ENCODE assay signal across 8 mouse cellular contexts in the genomic region with DNA sequence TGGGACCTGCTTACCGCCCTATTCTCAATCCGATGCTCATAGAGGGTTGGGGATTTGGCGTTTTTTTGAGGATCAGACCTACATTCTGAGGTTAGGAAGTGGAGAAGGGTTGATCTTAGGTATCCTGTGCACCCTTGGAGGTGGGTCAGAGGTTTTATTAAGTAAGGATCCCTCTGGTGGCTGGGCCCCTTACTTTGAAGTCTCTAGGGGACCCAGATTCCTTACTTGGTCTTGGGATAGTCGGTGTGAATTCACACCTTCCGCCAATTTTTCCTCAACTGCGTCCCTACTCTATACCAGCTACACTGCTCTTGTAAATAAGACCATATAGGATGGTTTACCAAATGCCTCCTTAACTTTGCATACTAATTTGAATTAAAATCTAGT. TPM values are rescaled to one million over a fixed set of nuclear protein-coding genes. Genes with fewer than 3 reads are reported as not detected.
DNase-seq lines count a peak whose midpoint lies in the region; ATAC-seq and TF ChIP-seq lines count a peak whose summit lies in the region.

No protein-coding gene starts in this region.

- H3K4me2 ChIP-seq in embryonic facial prominence, embryonic 12.5 days (replicated peaks) = peak overlapping the region; percentile 89
- peak overlapping the region; percentile 94 for H3K4me2 ChIP-seq in intestine, embryonic 15.5 days (replicated peaks)
- H3K4me2 ChIP-seq in neural tube, embryonic 12.5 days (replicated peaks) = peak overlapping the region; percentile 96

- WGBS in embryonic facial prominence, embryonic 12.5 days = 8% methylated on average over 6 of the region's 6 CpGs
- 17% methylated on average over 6 of the region's 6 CpGs for WGBS in intestine, embryonic 15.5 days
- 8% methylated on average over 6 of the region's 6 CpGs for WGBS in neural tube, embryonic 12.5 days

- intact Hi-C loops in left cerebral cortex, adult 2 months (cut with DNase I) = no loop called here
- intact Hi-C loops in left cerebral cortex, postnatal 36 days (cut with DNase I) = no loop called here

- H3K27ac ChIP-seq in left cerebral cortex, adult 2 months = peak overlapping the region; percentile 47; the same call in 1 of the 2 replicates
- H3K27ac ChIP-seq in embryonic facial prominence, embryonic 12.5 days = no peak overlapping the region
- no peak overlapping the region for H3K27ac ChIP-seq in intestine, embryonic 15.5 days
- no peak overlapping the region for H3K27ac ChIP-seq in neural tube, embryonic 12.5 days

- no peak for ATAC-seq in embryonic facial prominence, embryonic 12.5 days (ENCODE audit: insufficient number of reproducible peaks, insufficient read depth, low FRiP score, low TSS enrichment)
- ATAC-seq in intestine, embryonic 15.5 days = no peak
- ATAC-seq in neural tube, embryonic 12.5 days (ENCODE audit: low FRiP score, low read depth) = no peak; the same call in 1 of the 2 replicates

- H3K9me3 ChIP-seq in embryonic facial prominence, embryonic 12.5 days = no peaks in the 10 kb centered on the region
- no peaks in the 10 kb centered on the region for H3K9me3 ChIP-seq in intestine, embryonic 15.5 days
- no peaks in the 10 kb centered on the region for H3K9me3 ChIP-seq in neural tube, embryonic 12.5 days

- peak overlapping the region; percentile 62 for H3K9ac ChIP-seq in embryonic facial prominence, embryonic 12.5 days
- peak overlapping the region; percentile 47 for H3K9ac ChIP-seq in intestine, embryonic 15.5 days
- H3K9ac ChIP-seq in neural tube, embryonic 12.5 days = peak overlapping the region; percentile 60

- H3K27me3 ChIP-seq in embryonic facial prominence, embryonic 12.5 days = peaks cover 8% of the 10 kb centered on the region
- H3K27me3 ChIP-seq in intestine, embryonic 15.5 days (replicated peaks) = peaks cover 17% of the 10 kb centered on the region
- H3K27me3 ChIP-seq in neural tube, embryonic 12.5 days (replicated peaks) = peaks cover 9% of the 10 kb centered on the region; the same call in 1 of the 2 replicates

- DNase-seq in left cerebral cortex, adult 2 months (ENCODE audit: extremely low spot score in 1 of 2, low spot score in 2 of 2) = no peak
- no peak for DNase-seq in left cerebral cortex, postnatal 36 days (ENCODE audit: low spot score in 2 of 2)
- DNase-seq in adrenal gland, adult 8-10 months = no peak
- DNase-seq in left cerebral cortex, adult 8-10 months (ENCODE audit: low spot score in 2 of 2) = no peak
- DNase-seq in kidney, adult 9 months = no peak

- H3K36me3 ChIP-seq in embryonic facial prominence, embryonic 12.5 days = no peaks in the 10 kb centered on the region
- no peaks in the 10 kb centered on the region for H3K36me3 ChIP-seq in intestine, embryonic 15.5 days
- no peaks in the 10 kb centered on the region for H3K36me3 ChIP-seq in neural tube, embryonic 12.5 days

- no peak for TF ChIP-seq CTCF in left cerebral cortex, adult 2 months (IDR thresholded peaks at IDR 0.05)

- peaks cover 12% of the 10 kb centered on the region; the same call in 1 of the 2 replicates for H3K4me1 ChIP-seq in embryonic facial prominence, embryonic 12.5 days
- H3K4me1 ChIP-seq in intestine, embryonic 15.5 days (replicated peaks) = 0 out of 2 replicates have a peak, but pooled peaks cover 3% of the 10 kb centered on the region
- peaks cover 14% of the 10 kb centered on the region for H3K4me1 ChIP-seq in neural tube, embryonic 12.5 days

- peak overlapping the region; percentile 61 for H3K4me3 ChIP-seq in left cerebral cortex, adult 2 months
- H3K4me3 ChIP-seq in embryonic facial prominence, embryonic 12.5 days = peak overlapping the region; percentile 61
- H3K4me3 ChIP-seq in intestine, embryonic 15.5 days (replicated peaks) = peak overlapping the region; percentile 57
- H3K4me3 ChIP-seq in neural tube, embryonic 12.5 days = peak overlapping the region; percentile 70

RNA-seq across cellular contexts. Expression of gene Dock10, which starts 0.5 kb away (rescaled TPM):
- total RNA-seq in left cerebral cortex, adult 2 months (2021) = 10 to 100 TPM; 22.5 to 28.2 TPM
- total RNA-seq in left cerebral cortex, postnatal 36 days (2021) = 10 to 100 TPM; 24.4 to 36.4 TPM
- polyA plus RNA-seq in embryonic facial prominence, embryonic 12.5 days (2016; fragmentation: Nextera tagmentation; extraction: Ambion mirVana) = 6.4 and 6.7 TPM in 2 replicates
- 3.5 and 3.7 TPM in 2 replicates for polyA plus RNA-seq in intestine, embryonic 15.5 days (2015; fragmentation: Nextera tagmentation; extraction: Ambion mirVana)
- polyA plus RNA-seq in neural tube, embryonic 12.5 days (2016; fragmentation: Nextera tagmentation; extraction: Ambion mirVana) = 3.8 and 5.2 TPM in 2 replicates
- total RNA-seq in adrenal gland, adult 8-10 months (2022) = 10 to 100 TPM; 22.1 to 47.6 (median 36.8) TPM
- 10 to 100 TPM; 37.7 to 45.9 (median 39.7) TPM for total RNA-seq in left cerebral cortex, adult 8-10 months (2022)
